Mouse (Mus musculus): Measurements from ENCODE around the gene Zfp763. TPM values are rescaled to one million over a fixed set of nuclear protein-coding genes. Genes with fewer than 3 reads are reported as not detected.

Zfp763 gene
- polyA plus RNA-seq, 1 experiment = 10.7 TPM

- under 1% methylated on average over 21 of the region's 21 CpGs for WGBS
- Histone ChIP-seq H3K4me1 (ENCODE audit: control insufficient read depth, insufficient read depth, low read length) (no peaks in the 10 kb centered on the region; the same call in 1 of the 2 replicates), H3K4me3 (replicated peaks; ENCODE audit: insufficient read depth, low read depth, low read length) (peak within 1 kb of the TSS; percentile 91), H3K27me3 (ENCODE audit: control insufficient read depth, insufficient read depth, low read length) (no peaks in the 10 kb centered on the region), H3K27ac (ENCODE audit: insufficient read depth, low read length) (no peak within 1 kb of the TSS)
- TF ChIP-seq CTCF (IDR thresholded peaks at IDR 0.05; ENCODE audit: borderline replicate concordance, insufficient read depth, low read depth, low read length) (no peak), POLR2A (IDR thresholded peaks at IDR 0.05; ENCODE audit: borderline replicate concordance, insufficient read depth, low read length) (peak; percentile 64; the same call in 1 of the 2 replicates)
- peak; percentile 82 to 83 for DNase-seq
These were observed 40.3 kb downstream of the Zfp763 start, which contains the start of gene Zfp952 for GRCm38 (mm10) chr17:32992699-32993474. Gene Zfp952 (plus strand): TSS chr17:32993129.

DNA sequence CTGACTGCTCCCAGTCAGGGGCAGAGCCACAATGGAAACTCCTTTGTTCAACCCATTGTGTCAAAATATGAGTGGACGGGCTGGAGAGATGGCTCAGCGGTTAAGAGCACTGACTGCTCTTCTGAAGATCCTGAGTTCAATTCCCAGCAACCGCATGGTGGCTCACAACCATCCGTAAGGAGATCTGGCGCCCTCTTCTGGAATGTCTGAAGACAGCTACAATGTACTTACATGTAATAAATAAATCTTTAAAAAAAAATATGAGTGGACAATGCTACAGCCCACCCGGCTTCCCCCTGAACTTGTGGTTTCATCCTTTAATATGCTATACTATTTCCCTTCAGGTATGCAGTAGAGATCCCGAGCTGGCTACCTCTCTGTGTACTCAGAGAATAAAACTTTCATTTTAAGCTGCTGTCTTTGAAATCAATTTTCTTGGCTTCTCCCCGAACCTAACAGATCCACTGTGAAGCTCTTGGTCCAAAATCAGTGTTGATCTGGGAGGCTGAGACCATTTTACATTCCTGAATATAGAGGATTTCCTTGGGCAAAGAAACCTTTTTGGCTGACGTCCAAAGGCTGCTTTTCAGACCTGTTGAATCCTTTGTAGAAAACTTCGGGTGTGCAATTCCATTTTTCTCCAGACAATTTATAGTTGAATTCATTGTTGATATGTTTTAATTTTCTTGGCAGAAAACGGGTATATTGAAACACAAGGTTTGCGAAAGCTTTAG lies 41.1 kb downstream of the Zfp763 start:
- no peaks in the 10 kb centered on the region; the same call in 1 of the 2 replicates for H3K4me1 ChIP-seq (ENCODE audit: control insufficient read depth, insufficient read depth, low read length)
- peak in 1 of 2 experiments; percentile 11 for DNase-seq
- no peak overlapping the region for H3K27ac ChIP-seq (ENCODE audit: insufficient read depth, low read length)

DNA sequence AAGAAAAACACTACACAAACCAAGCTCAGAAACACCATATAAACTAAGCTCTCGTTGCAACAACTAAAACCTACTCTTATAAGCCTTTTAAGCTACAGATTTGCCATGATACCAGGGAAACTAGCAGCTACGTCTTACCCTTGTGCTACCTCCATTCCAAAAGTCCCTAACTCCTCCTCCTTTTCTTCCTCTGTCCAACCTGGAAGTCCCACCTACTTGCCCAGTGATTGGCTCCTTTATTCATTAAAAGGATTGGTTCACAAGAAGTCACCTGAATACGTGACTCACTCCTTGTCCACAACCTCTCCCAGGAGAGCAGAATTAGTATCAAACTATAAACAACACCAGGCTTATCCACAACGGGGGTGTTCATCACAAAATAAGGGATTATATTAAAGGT lies 46.9 kb downstream of the Zfp763 start:
- TF ChIP-seq CTCF (IDR thresholded peaks at IDR 0.05; ENCODE audit: borderline replicate concordance, insufficient read depth, low read depth, low read length) (no peak), POLR2A (IDR thresholded peaks at IDR 0.05; ENCODE audit: borderline replicate concordance, insufficient read depth, low read length) (no peak)
- no peak for DNase-seq
- Histone ChIP-seq H3K4me3 (replicated peaks; ENCODE audit: insufficient read depth, low read depth, low read length) (no peak overlapping the region), H3K27ac (ENCODE audit: insufficient read depth, low read length) (no peak overlapping the region), H3K27me3 (ENCODE audit: control insufficient read depth, insufficient read depth, low read length) (no peaks in the 10 kb centered on the region), H3K4me1 (ENCODE audit: control insufficient read depth, insufficient read depth, low read length) (no peaks in the 10 kb centered on the region)
- 68% methylated on average over 4 of the region's 4 CpGs for WGBS

More for the DNA sequence above, 41.1 kb downstream of the Zfp763 start:
- Histone ChIP-seq H3K27me3 (ENCODE audit: control insufficient read depth, insufficient read depth, low read length) (no peaks in the 10 kb centered on the region), H3K4me3 (replicated peaks; ENCODE audit: insufficient read depth, low read depth, low read length) (no peak overlapping the region)
- no peak for TF ChIP-seq CTCF (IDR thresholded peaks at IDR 0.05; ENCODE audit: borderline replicate concordance, insufficient read depth, low read depth, low read length)
- no peak for TF ChIP-seq POLR2A (IDR thresholded peaks at IDR 0.05; ENCODE audit: borderline replicate concordance, insufficient read depth, low read length)
- 63% methylated on average over 12 of the region's 12 CpGs for WGBS

GRCm38 (mm10) chr17:32981361-32981760 lies 51.8 kb downstream of the Zfp763 start:
- Histone ChIP-seq H3K4me3 (replicated peaks; ENCODE audit: insufficient read depth, low read depth, low read length) (no peak overlapping the region), H3K27me3 (ENCODE audit: control insufficient read depth, insufficient read depth, low read length) (no peaks in the 10 kb centered on the region), H3K4me1 (ENCODE audit: control insufficient read depth, insufficient read depth, low read length) (no peaks in the 10 kb centered on the region), H3K27ac (ENCODE audit: insufficient read depth, low read length) (no peak overlapping the region)
- TF ChIP-seq POLR2A (IDR thresholded peaks at IDR 0.05; ENCODE audit: borderline replicate concordance, insufficient read depth, low read length) (no peak), CTCF (IDR thresholded peaks at IDR 0.05; ENCODE audit: borderline replicate concordance, insufficient read depth, low read depth, low read length) (no peak)
- WGBS = 85% methylated on average over 4 of the region's 4 CpGs
- no peak for DNase-seq

Other genes starting within 250 kb of the Zfp763 start
- gene Zfp871, start 245.1 kb downstream of the Zfp763 start, polyA plus RNA-seq (2012; rRNA removed) = 25.9 and 28.8 TPM in 2 replicates
- 6.4 and 7.2 TPM in 2 replicates for gene Zfp811, start 223.5 kb downstream of the Zfp763 start, polyA plus RNA-seq (2012; rRNA removed)
- gene Zfp799, start 203.1 kb downstream of the Zfp763 start, polyA plus RNA-seq (2012; rRNA removed) = 13.3 and 15.7 TPM in 2 replicates
- 6.3 and 6.8 TPM in 2 replicates for gene Zfp870, start 141.8 kb downstream of the Zfp763 start, polyA plus RNA-seq (2012; rRNA removed)
- gene Cyp4f14, start 116.1 kb downstream of the Zfp763 start, polyA plus RNA-seq (2012; rRNA removed) = 10.8 and 13.0 TPM in 2 replicates
- gene Cyp4f13, start 86.0 kb downstream of the Zfp763 start, polyA plus RNA-seq (2012; rRNA removed) = 47.2 and 49.5 TPM in 2 replicates
- gene Zfp472, start 67.6 kb downstream of the Zfp763 start, polyA plus RNA-seq (2012; rRNA removed) = 4.6 and 4.9 TPM in 2 replicates
- gene Zfp952, start 40.3 kb downstream of the Zfp763 start, polyA plus RNA-seq (2012; rRNA removed) = 12.3 and 13.3 TPM in 2 replicates
- gene 4921501E09Rik, start 34.7 kb upstream of the Zfp763 start, polyA plus RNA-seq (2012; rRNA removed) = not detected in 2 replicates
- gene Zfp563, start 55.9 kb upstream of the Zfp763 start, polyA plus RNA-seq (2012; rRNA removed) = 10.2 and 11.6 TPM in 2 replicates
- gene Morc2b, start 106.3 kb upstream of the Zfp763 start, polyA plus RNA-seq (2012; rRNA removed) = 4.5 and 5.1 TPM in 2 replicates
- gene Olfr55, start 135.0 kb upstream of the Zfp763 start, polyA plus RNA-seq (2012; rRNA removed) = 0.03 and 0.05 TPM in 2 replicates
- not detected in 2 replicates for gene Olfr239, start 157.9 kb upstream of the Zfp763 start, polyA plus RNA-seq (2012; rRNA removed)
- 3.1 and 3.3 TPM in 2 replicates for gene Olfr1564, start 188.3 kb upstream of the Zfp763 start, polyA plus RNA-seq (2012; rRNA removed)
- 5.3 and 6.7 TPM in 2 replicates for gene Zfp955a, start 221.7 kb upstream of the Zfp763 start, polyA plus RNA-seq (2012; rRNA removed)
- not detected in 2 replicates for gene Olfr63, start 231.3 kb upstream of the Zfp763 start, polyA plus RNA-seq (2012; rRNA removed)

Measured in cerebellum, adult 2 months (tissue).